Mouse (Mus musculus) cortical plate, adult 2 months (tissue): Measurements from ENCODE around the gene Usp48.

Experiments used
- CTCF ChIP-seq: fragments of 200-500 bp; IDR thresholded peaks from 2 replicates; pipeline ENCODE4 v1.5.1; 2011; ENCODE audit warnings: mild to moderate bottlenecking, control low read depth, low read length; ENCODE audit not compliant: insufficient read depth; ENCODE audit errors: extremely low read depth
- POLR2A ChIP-seq: fragments of 200-500 bp; IDR thresholded peaks from 2 replicates; pipeline ENCODE4 v1.6.1; 2011; ENCODE audit warnings: mild to moderate bottlenecking, low read length, control low read depth; ENCODE audit not compliant: insufficient read depth; ENCODE audit errors: extremely low read depth

GRCm38 (mm10) chr4:137636597-137636996 lies 43.0 kb downstream of the Usp48 start:
- no peak for TF ChIP-seq CTCF
- TF ChIP-seq POLR2A, result no peak
